Mouse (Mus musculus): ENCODE data around the gene Tk2. TPM values are rescaled to one million over a fixed set of nuclear protein-coding genes. Genes with fewer than 3 reads are reported as not detected.

The Tk2 gene
- total RNA-seq, 2 experiments from 2014 or later, result 34.6 to 35.1 TPM

GRCm38 (mm10) chr8:104227048-104227447 is 21.3 kb downstream of the Tk2 start:
- no peak for DNase-seq (ENCODE audit: low spot score in 2 of 2)

DNA sequence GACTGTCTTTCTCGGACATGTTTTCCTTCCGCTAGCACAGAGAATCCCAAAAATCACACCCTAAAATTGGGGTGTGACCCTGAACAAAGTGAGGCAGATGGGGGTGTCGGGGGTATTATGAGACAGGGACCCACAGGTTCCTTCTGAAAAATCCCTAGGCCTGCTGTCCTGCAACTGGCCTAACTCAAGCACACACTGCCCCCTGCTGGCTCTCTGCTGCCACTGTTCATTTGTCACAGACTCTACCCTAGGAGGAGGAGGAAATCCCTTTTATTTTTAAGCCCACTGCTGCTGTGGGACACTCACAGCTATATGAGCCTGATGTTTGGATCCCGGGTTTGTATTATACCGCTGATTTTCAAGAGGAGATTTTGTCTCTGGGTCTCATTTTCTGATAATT is 28.6 kb downstream of the Tk2 start:
- DNase-seq (ENCODE audit: low spot score in 2 of 2), result peak; percentile 77

- DNase-seq (ENCODE audit: low spot score in 2 of 2), result peak; percentile 32 to 34
Measured at GRCm38 (mm10) chr8:104219079-104219478, 29.3 kb downstream of the Tk2 start.

GRCm38 (mm10) chr8:104217601-104218000 is 30.8 kb downstream of the Tk2 start:
- DNase-seq (ENCODE audit: low spot score in 2 of 2), result no peak

GRCm38 (mm10) chr8:104205292-104205691 is 43.1 kb downstream of the Tk2 start:
- DNase-seq (ENCODE audit: low spot score in 2 of 2), result no peak

DNA sequence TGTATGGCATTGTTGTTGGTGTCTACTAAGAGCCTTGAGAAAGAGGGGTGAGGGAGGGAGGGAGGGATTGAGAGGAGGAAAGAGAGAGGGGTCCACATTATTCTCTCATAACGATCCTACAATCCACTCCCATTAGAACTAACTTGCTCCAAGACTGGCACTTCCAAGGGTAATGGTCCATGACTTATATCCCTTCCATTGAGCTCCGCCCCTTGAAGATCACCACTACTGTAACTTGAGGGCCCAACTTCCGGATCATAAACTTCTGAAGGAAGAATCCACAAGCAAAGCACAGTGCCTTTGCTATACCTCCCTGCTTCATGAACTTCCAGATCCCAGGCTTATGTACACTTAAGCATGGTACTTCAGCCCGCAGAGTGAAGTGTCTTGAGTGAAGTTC is 46.0 kb downstream of the Tk2 start:
- no peak for DNase-seq (ENCODE audit: low spot score in 2 of 2)

DNA sequence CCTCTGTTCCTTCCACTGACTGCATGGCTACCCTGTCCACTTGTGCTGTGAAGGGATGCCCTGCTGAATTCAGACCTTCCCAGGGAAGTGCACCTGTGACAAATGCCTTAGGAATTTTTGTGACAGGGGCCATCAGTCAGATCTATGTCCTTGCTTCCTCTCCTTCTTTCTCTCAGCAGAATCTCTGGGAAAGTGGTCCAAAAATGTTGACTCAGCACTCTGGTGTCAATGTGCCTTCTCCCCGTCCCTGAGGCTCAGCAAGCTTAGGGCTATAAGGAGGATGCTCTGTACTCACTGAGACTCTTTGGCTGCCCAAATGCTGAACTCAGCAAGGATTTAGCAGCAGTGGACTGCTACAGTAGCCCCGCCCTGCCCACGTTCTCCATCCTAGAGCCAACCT is 46.7 kb downstream of the Tk2 start:
- DNase-seq (ENCODE audit: low spot score in 2 of 2), result no peak

GRCm38 (mm10) chr8:104199802-104200201 is 48.6 kb downstream of the Tk2 start:
- DNase-seq (ENCODE audit: low spot score in 2 of 2), result no peak

DNA sequence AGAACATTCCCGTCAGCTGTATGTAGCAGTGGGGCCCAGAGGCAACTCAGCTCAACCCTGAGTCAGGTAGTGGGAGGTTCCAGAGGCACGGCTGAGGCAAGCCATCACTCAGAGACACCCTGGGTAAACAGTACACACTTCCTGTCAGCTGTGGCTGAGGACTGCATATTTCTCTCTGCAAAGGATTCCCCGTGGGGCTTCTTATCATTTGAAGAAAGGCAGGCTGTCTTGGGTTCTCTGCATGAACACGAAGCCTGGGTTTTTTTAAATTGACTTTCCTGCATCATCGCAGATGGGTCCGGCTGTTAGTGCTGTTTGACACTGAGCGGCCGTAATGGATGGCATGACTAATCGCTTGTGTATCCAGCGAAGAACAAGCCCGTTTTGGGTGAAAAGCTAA is 56.9 kb downstream of the Tk2 start:
- DNase-seq (ENCODE audit: low spot score in 2 of 2), result no peak

GRCm38 (mm10) chr8:104190777-104191468 is 57.4 kb downstream of the Tk2 start:
- DNase-seq (ENCODE audit: low spot score in 2 of 2), result no peak

- no peak for DNase-seq (ENCODE audit: low spot score in 2 of 2)
Measured at GRCm38 (mm10) chr8:104188459-104188858, 59.9 kb downstream of the Tk2 start.

DNA sequence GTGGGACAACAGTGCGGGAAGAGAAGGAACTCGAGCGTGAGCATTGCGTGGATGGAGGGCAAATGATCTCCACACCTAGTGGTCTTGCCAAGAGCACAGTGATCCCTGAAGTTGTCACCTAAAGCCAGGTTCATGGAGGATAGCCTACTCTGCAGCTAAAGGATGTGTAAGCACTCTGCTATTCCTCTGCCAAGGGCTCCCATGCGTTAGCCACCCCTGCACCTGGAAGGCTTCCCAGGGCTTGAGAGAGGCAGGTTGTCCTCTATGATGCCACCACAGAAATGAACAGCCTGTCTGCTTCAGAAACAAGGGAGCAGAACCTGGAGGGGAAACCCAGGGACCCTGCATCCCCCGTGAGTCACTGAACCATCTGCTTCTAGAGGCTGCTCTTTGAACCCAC is 60.7 kb downstream of the Tk2 start:
- DNase-seq (ENCODE audit: low spot score in 2 of 2), result no peak

DNA sequence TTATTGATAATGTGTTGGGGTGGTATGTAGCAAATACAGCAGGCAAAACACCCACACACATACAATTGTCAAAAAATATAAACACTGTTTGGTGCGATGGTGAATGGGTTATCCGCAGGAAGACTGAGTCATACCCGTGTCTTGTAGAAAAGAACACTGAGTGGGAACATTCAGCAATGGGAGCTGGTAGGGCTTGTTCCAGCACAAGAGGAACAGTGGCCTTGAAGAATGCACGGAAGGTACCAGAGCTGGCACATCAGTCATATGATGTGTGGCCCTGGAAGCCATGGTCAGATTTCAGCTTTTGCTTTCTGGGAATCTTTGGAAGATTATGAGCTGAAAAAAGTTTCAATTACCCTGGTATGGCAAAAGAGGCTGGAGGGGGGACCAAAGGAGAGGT is 61.5 kb downstream of the Tk2 start:
- DNase-seq (ENCODE audit: low spot score in 2 of 2), result no peak

- no peak for DNase-seq (ENCODE audit: low spot score in 2 of 2)
Measured at GRCm38 (mm10) chr8:104184905-104185304, 63.5 kb downstream of the Tk2 start.

GRCm38 (mm10) chr8:104177054-104177453 is 71.3 kb downstream of the Tk2 start:
- no peak for DNase-seq (ENCODE audit: low spot score in 2 of 2)

Other genes with a start within 250 kb of the Tk2 start
- gene Cdh5, start 146.9 kb downstream of the Tk2 start, total RNA-seq (2021), result 10 to 100 TPM; 12.4 to 14.9 TPM
- gene Bean1, start 78.1 kb downstream of the Tk2 start, total RNA-seq (2021), result 10 to 100 TPM in 1 of 2 experiments, 1 to 10 TPM in 1; 9.0 to 10.7 TPM
- gene Cklf, start 2.3 kb upstream of the Tk2 start, total RNA-seq (2021), result 10 to 100 TPM in 1 of 2 experiments, 1 to 10 TPM in 1; 8.1 to 11.7 TPM
- not detected for gene Cmtm2a, start 44.6 kb upstream of the Tk2 start, total RNA-seq (2021)
- not detected for gene Gm45711, start 61.5 kb upstream of the Tk2 start, total RNA-seq (2021)
- gene Cmtm1, start 61.6 kb upstream of the Tk2 start, total RNA-seq (2021), result not detected
- not detected for gene Gm11020, start 73.0 kb upstream of the Tk2 start, total RNA-seq (2021)
- not detected for gene Cmtm2b, start 73.7 kb upstream of the Tk2 start, total RNA-seq (2021)
- gene Cmtm3, start 90.9 kb upstream of the Tk2 start, total RNA-seq (2021), result 10 to 100 TPM; 22.2 to 24.5 TPM
- gene Cmtm4, start 147.2 kb upstream of the Tk2 start, total RNA-seq (2021), result 10 to 100 TPM; 49.0 to 53.7 TPM
- gene Dync1li2, start 194.5 kb upstream of the Tk2 start, total RNA-seq (2021), result 100 to 1,000 TPM; 246 to 252 TPM

All from layer of hippocampus, postnatal 14 days (tissue).